Mouse (Mus musculus) intestine, embryonic 16.5 days (tissue): ENCODE measurements around the gene Ldb2. TPM values are rescaled to one million over a fixed set of nuclear protein-coding genes. Genes with fewer than 3 reads are reported as not detected.

Experiments used
- ATAC-seq: fragments of 200-750 bp; cut with Nextera tagmentation; 2 replicates; pipeline ENCODE4 v1.8.0; 2017; ENCODE audit warnings: moderate TSS enrichment, moderate library complexity
- H3K27ac ChIP-seq: fragments of 300-500 bp; sonication (generic); 2 replicates; pipeline ENCODE4 v1.5.1; 2014; ENCODE audit warnings: mild to moderate bottlenecking, low read length
- H3K27me3 ChIP-seq: fragments of 300-500 bp; sonication (generic); replicated peaks from 2 replicates; pipeline ENCODE4 v1.6.1; 2014; ENCODE audit warnings: low read length, control low read depth, mixed read lengths; ENCODE audit not compliant: control insufficient read depth, insufficient read depth
- H3K36me3 ChIP-seq: fragments of 300-500 bp; sonication (generic); 2 replicates; pipeline ENCODE4 v1.6.1; 2014; ENCODE audit warnings: low read length, control low read depth; ENCODE audit not compliant: control insufficient read depth, insufficient read depth
- H3K4me1 ChIP-seq: fragments of 300-500 bp; sonication (generic); 2 replicates; pipeline ENCODE4 v1.6.1; 2014; ENCODE audit warnings: low read length, control low read depth, mixed read lengths; ENCODE audit not compliant: control insufficient read depth, insufficient read depth
- H3K4me2 ChIP-seq: fragments of 300-500 bp; sonication (generic); 2 replicates; pipeline ENCODE4 v1.6.1; 2014; ENCODE audit warnings: low read depth, low read length, control low read depth
- H3K4me3 ChIP-seq: fragments of 300-500 bp; sonication (generic); 2 replicates; pipeline ENCODE4 v1.5.1; 2014; ENCODE audit warnings: mild to moderate bottlenecking, low read length
- H3K9ac ChIP-seq: fragments of 300-500 bp; sonication (generic); 2 replicates; pipeline ENCODE4 v1.6.1; 2014; ENCODE audit warnings: low read depth, low read length
- H3K9me3 ChIP-seq: fragments of 300-500 bp; sonication (generic); 2 replicates; pipeline ENCODE4 v1.6.1; 2016; ENCODE audit warnings: low read length, control low read depth; ENCODE audit not compliant: control insufficient read depth
- WGBS: fragments of 180-500 bp; shearing (Covaris S2); extraction: QIAGEN DNeasy Blood & Tissue Kit; methylation state at CpG from one replicate; pipeline ENCODE4 v1.1.7; 2014; 5-methylcytosine and 5-hydroxymethylcytosine counted together
- polyA plus RNA-seq: library from polyadenylated mRNA; unstranded; fragments of >200 nt; fragmentation: Nextera tagmentation; extraction: Ambion mirVana; gene quantifications from 2 replicates; pipeline ENCODE4 v1.2.1, GENCODE M21; 2015

Gene Ldb2
- polyA plus RNA-seq, 1 experiment from 2014 or later, result 35.9 TPM

DNA sequence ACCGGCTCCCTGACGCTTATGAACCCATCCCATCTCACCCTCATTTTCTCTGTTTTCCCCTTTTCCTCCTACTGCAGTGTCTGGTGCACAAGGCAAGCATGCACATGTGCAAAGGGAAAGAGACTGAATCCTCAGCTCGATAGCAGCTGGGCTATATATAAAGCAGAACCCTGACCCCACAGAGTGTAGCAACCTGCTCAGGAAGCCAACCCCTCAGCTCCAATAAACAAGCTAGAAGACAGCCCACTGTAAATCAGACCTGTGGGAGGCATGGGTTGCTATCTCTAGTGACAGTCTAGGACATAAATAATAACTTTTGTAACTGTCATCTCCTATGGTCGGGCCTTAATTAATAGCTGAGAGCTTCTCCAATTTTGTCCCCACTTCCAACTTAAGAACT lies 158.4 kb downstream of the Ldb2 start:
- Histone ChIP-seq H3K4me2 (no peak overlapping the region), H3K27ac (no peak overlapping the region), H3K4me3 (no peak overlapping the region), H3K9me3 (no peaks in the 10 kb centered on the region), H3K27me3 (no peaks in the 10 kb centered on the region), H3K36me3 (no peaks in the 10 kb centered on the region), H3K4me1 (no peaks in the 10 kb centered on the region), H3K9ac (no peak overlapping the region)
- ATAC-seq, result no peak
- WGBS, result 55% methylated on average over 4 of the region's 4 CpGs

DNA sequence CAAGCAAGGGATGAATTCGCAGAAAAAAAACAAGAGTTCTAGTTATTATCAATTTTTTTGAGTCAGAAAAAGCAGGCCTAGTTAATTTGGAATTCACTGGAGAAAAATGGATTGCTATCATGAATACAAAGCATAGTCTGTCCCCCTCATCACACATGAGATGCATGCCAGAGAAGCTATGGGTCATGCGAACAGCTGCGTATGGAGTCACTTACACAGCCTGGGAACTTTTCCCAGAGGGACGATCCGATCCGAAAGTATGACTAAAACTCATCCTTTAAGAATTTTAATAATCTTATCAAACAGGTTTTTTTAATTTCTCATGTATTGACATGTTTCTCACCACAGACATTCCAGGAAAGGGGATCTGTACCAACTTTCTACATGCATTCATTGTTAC lies 163.9 kb downstream of the Ldb2 start:
- no peak overlapping the region for H3K27ac ChIP-seq
- no peaks in the 10 kb centered on the region for H3K9me3 ChIP-seq
- no peaks in the 10 kb centered on the region for H3K27me3 ChIP-seq
- H3K9ac ChIP-seq, result no peak overlapping the region
- H3K36me3 ChIP-seq, result no peaks in the 10 kb centered on the region
- H3K4me2 ChIP-seq, result no peak overlapping the region
- no peak for ATAC-seq
- H3K4me3 ChIP-seq, result no peak overlapping the region
- WGBS, result 67% methylated on average over 6 of the region's 6 CpGs
- no peaks in the 10 kb centered on the region for H3K4me1 ChIP-seq

DNA sequence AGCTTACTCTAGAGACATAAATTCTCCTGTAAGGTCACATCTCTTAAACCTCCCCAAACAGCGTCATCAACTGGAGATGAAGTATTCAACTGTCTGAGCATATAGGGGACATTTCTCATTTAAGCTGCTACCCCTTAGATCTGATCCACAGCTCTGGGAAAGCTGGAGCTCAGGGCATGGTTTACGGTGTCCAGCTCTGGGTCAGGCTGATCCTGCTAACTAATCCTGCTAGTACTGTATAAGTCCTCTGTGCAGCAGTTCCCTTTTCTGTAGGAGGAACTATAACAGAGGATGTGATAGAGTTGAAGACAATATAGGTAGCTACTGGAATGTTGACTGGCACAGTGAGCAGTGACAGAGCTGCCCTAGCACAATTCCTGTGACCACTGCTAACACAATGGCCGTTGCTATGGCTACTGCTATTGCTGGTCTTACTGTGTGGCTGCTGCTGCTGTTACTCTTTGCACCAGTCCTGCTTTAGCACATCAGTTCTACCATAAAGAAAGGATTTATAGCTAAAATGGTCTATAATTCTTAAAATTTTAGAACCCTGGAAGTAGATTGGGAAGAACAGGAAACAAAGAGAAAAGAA lies 170.3 kb downstream of the Ldb2 start:
- H3K27ac ChIP-seq, result no peak overlapping the region
- ATAC-seq, result no peak

DNA sequence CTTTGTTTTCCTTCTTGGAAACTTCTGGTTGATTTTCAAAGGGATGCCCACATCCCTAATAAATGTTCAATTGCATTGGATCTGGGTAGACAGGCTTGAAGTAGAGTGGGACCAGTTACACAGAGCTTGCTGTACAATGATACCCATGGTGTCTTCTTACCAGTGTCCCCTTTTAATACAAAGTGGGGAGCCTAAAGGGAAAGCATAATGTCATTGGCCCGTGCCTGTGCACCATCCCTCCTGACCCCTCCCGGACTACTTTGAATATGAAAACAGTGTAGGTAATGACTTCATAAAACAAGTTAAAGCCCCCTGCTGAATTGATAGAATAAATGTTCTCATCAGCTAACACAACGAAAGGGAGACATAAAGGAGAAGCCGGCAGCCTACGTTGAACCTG lies 172.0 kb downstream of the Ldb2 start:
- Histone ChIP-seq H3K4me3 (no peak overlapping the region), H3K9ac (no peak overlapping the region), H3K4me1 (no peaks in the 10 kb centered on the region), H3K9me3 (no peaks in the 10 kb centered on the region), H3K27me3 (no peaks in the 10 kb centered on the region), H3K4me2 (no peak overlapping the region), H3K27ac (no peak overlapping the region), H3K36me3 (no peaks in the 10 kb centered on the region)
- WGBS, result 78% methylated on average over 5 of the region's 5 CpGs
- no peak for ATAC-seq

More for the DNA sequence above, 170.3 kb downstream of the Ldb2 start:
- Histone ChIP-seq H3K36me3 (no peaks in the 10 kb centered on the region), H3K9ac (no peak overlapping the region), H3K9me3 (no peaks in the 10 kb centered on the region), H3K27me3 (no peaks in the 10 kb centered on the region), H3K4me3 (no peak overlapping the region), H3K4me2 (no peak overlapping the region), H3K4me1 (no peaks in the 10 kb centered on the region)
- 80% methylated on average over 3 of the region's 3 CpGs for WGBS

DNA sequence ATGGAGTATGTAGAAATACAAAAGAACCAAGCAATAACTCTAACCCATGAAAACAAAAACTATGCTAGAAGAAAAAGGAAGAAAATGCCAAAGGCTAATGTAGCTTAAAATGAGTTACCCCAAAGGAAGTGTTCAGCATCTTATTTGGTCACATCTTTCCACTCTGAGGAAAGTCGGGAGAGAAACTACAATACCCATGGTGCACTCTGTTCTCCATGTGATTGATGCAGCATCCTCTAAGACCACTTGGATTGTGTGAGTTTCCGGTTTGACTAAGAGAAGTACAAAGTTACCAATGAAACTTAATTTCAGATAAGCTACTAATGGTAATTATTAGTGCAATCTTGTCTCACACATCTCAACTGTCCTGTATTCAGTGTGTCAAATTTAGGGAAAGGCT lies 172.6 kb downstream of the Ldb2 start:
- no peak overlapping the region for H3K4me3 ChIP-seq
- H3K9me3 ChIP-seq, result no peaks in the 10 kb centered on the region
- H3K4me1 ChIP-seq, result no peaks in the 10 kb centered on the region
- H3K27ac ChIP-seq, result no peak overlapping the region
- H3K4me2 ChIP-seq, result no peak overlapping the region
- 87% methylated on average over 2 of the region's 2 CpGs for WGBS
- no peaks in the 10 kb centered on the region for H3K36me3 ChIP-seq
- ATAC-seq, result no peak
- no peak overlapping the region for H3K9ac ChIP-seq
- no peaks in the 10 kb centered on the region for H3K27me3 ChIP-seq

DNA sequence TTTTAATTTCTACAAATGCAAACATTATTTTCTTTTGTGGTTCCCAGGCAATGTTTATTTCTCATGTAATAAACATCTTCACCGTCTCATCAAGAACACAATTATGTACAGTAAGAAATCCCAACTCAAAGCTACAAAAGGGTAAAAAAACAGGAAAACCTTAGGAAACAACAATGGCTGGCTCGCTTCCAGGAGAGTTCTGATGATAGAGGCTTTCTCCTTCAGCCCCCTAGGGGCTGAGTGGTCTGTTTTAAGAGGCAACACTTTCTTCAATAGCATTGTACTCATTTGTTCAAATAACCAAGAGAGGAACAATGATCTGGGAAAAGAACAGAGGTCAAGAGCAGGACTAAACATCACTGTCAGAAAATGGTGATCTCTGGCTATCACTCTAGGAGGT lies 173.4 kb downstream of the Ldb2 start:
- no peaks in the 10 kb centered on the region for H3K27me3 ChIP-seq
- H3K4me3 ChIP-seq, result no peak overlapping the region
- no peaks in the 10 kb centered on the region for H3K9me3 ChIP-seq
- WGBS, result 65% methylated on average over 2 of the region's 2 CpGs
- no peak overlapping the region for H3K4me2 ChIP-seq
- no peak for ATAC-seq
- H3K4me1 ChIP-seq, result no peaks in the 10 kb centered on the region
- H3K36me3 ChIP-seq, result no peaks in the 10 kb centered on the region
- no peak overlapping the region for H3K27ac ChIP-seq
- no peak overlapping the region for H3K9ac ChIP-seq

DNA sequence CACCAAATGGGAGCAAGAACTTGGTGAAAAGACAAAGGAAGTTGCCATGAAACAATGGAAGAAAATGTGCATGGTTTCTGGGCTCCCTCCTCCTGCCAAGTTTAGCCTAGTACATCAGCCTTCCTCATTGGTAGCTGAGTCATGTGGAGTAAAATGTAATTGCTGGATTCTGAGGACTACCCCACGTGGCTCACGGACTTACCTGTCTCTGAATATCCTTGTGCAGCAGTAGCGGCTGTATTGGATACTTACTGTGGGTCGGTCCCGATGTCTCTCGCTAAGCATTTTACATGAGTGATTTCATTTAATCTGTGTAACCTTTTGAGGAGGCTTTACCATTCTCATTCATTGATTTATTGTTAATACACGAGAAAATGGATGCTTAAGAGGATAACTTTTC lies 183.8 kb downstream of the Ldb2 start:
- no peaks in the 10 kb centered on the region for H3K4me1 ChIP-seq
- no peak overlapping the region for H3K9ac ChIP-seq
- no peaks in the 10 kb centered on the region for H3K27me3 ChIP-seq
- ATAC-seq, result no peak
- 88% methylated on average over 7 of the region's 7 CpGs for WGBS
- no peak overlapping the region for H3K27ac ChIP-seq
- no peaks in the 10 kb centered on the region for H3K9me3 ChIP-seq
- no peaks in the 10 kb centered on the region for H3K36me3 ChIP-seq
- H3K4me3 ChIP-seq, result no peak overlapping the region
- H3K4me2 ChIP-seq, result no peak overlapping the region

DNA sequence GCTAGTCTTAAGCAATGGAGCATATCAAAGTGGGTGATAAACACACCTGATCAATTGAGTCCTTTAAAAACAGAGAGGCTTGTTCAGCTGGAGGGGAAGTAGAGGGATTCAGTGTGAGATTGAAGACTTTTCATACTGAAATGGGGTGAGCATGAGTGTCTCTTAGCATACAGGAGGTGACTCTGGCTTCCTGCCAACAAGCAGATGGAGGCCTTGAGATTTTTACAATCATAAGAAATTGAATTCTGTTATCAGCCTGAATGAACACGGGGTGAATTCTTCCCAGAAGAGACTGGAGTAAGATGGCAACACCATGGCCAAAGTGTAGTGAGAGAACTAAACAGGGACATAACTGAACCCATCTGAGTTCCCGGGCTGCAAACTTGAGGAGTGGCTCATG lies 190.6 kb downstream of the Ldb2 start:
- Histone ChIP-seq H3K36me3 (no peaks in the 10 kb centered on the region), H3K9ac (no peak overlapping the region), H3K9me3 (no peaks in the 10 kb centered on the region), H3K4me2 (no peak overlapping the region), H3K27ac (no peak overlapping the region), H3K4me3 (no peak overlapping the region), H3K4me1 (no peaks in the 10 kb centered on the region), H3K27me3 (no peaks in the 10 kb centered on the region)
- WGBS, result 51% methylated on average over 2 of the region's 2 CpGs
- ATAC-seq, result no peak

DNA sequence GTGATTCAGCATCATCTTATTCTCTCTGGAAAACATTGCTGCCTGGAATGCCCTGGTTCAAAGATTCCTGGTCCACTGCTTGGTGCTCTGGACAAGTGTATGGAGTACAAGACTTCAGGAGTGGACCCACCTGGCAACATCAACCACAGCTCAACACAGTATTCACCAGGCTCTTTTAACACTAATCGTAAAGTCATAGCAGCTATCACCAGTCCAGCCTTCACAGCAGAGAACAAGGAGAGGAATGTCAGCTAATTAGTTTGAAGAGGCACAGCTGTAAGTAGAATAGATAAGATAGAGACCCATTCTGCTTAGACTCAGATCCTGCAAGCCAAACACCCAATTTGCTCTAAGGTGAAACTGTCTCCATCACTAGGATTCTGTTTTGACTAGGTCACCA lies 198.1 kb downstream of the Ldb2 start:
- Histone ChIP-seq H3K27me3 (no peaks in the 10 kb centered on the region), H3K4me1 (no peaks in the 10 kb centered on the region), H3K9ac (no peak overlapping the region), H3K4me3 (no peak overlapping the region), H3K4me2 (no peak overlapping the region), H3K9me3 (no peaks in the 10 kb centered on the region), H3K36me3 (no peaks in the 10 kb centered on the region), H3K27ac (no peak overlapping the region)
- ATAC-seq, result no peak
- 56% methylated on average over 1 of the region's 1 CpGs for WGBS
